Mouse (Mus musculus) right cerebral cortex, postnatal 25 days (tissue): Measurements from ENCODE around the gene Retnlb.
"Not testable (repeated sequence)": the region's sequence is repeated elsewhere in the genome, so short reads cannot be mapped to it uniquely, and the experiment has no call there.

ENCODE experiments used
- DNase-seq: peaks from one replicate; pipeline ENCODE4 v3.0.0; 2022

Gene Retnlb

DNA sequence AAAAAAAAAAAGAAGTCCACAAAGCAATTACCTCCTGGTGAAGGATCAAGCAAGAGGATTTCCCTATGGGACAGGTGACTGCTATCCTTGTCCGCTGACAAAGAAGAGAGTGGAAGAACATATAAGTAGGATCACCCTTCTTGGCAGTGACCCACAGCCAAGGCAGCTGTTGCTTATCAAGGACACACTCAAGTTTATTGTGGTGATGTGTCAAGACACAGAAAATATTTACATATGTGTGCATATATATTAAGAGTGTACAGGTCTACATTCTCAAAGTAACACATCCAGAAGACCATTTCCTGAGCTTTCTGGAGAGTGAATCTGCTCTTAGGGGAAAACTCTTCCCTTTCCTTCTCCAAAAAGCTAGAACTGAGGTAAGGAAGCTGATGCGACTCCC, at the start of gene Retnlb:
Gene Retnlb, plus strand, starts transcription at position 162 of the 400 bp plus-strand sequence.
- no peak for DNase-seq

DNA sequence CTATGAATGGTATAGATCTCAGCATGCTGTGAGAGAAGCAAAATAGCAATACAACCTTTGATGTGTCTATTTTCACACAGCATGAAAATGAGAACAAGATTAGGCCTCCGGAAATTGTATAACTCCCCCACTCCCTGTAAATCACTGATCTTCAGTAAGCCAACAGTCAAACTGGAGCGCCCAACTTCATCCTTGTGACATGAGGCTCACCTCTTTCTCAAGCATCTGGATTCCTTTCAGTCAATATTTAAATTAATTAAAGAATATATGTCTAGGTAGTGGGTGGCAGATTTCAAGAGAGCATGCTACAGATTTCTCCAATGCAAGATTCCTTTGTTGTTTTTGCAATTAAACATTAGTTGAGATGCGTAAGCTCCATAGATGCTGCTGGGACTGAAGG, 47.5 kb upstream of the Retnlb start:
- DNase-seq: no peak

DNA sequence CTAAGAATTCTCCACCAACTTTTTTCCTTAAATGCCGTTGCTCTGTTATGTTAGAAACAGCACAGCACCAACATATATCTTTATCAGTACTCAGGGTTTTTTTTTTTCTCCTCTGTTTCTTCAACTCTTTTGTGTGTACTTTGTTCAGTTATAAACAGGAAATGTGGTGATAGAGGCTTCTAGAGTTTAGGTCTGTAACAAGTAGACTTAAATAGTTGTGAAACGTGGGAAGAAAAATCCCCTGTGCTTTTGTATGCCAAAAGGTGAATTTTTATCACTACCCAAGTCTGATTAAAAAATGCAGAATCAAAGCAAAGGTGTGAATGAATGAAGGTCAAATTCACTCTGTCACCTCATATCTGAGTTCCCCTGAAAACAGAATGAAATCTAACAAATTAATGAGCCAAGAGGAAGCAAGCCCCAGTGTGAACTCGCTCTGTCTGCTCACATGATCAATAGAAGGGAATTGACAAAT, 44.6 kb upstream of the Retnlb start, which contains the start of gene Trat1:
Gene Trat1, minus strand, starts transcription at position 51 of the 475 bp plus-strand sequence.
- no peak for DNase-seq

DNA sequence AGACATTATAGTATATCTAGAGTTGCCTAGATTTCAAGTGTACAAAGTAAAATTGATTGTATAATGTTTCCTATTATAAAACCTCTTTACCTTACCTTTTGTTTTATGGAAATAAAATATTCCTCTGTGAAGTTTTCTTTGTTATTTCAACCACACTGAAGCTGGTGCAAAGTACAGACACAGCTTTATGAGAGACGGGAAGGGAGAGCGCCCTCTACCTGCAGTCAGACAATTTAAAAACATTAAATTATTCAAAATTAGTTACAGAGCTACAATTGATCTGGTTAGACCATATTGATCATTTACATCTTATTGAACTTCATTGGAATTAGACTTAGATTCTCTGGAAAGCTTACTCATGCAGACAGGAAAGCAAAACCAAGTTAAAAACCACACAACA, 39.4 kb upstream of the Retnlb start:
- no peak for DNase-seq

DNA sequence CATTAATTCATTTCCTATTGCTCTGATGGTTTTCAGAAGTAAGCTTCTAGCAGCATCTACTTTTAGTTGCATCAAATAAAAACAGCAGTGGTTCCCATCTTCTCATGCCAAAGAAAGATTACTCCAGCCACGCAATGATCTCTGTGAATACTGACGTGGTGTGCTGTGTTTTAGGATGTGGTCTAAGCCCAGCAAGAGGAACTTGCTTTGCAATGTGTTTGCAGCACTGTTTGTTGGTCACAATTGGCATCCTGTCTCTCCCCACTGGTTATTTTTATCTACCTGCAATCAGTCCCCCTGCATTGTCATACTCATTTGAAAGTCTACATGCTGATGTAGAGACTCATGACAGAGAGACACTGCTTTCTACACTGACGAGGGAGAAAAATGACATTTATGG, 30.4 kb upstream of the Retnlb start:
- no peak for DNase-seq

DNA sequence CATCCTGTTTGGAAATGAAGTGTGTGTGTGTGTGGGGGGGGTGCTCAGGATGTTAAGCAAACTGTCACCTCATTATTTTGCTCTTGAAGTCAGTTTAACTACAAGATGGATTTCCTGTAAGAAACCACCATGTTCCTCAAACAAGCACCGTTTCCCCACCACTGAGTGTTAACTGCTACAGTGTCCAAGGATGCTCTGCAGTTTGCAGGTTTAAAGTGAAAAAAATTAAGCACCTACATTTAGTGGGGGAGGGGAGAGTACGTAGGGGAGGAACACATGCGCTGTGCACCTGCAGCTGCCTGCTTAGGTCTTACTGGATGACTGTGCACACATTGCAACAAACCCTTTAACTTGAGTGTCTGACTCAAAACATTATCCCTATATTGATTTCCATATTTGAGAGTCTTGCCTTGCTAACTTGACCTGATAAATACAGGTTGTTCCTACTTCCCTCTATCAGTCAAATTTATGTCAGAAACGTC, 27.9 kb upstream of the Retnlb start:
- DNase-seq: no peak

DNA sequence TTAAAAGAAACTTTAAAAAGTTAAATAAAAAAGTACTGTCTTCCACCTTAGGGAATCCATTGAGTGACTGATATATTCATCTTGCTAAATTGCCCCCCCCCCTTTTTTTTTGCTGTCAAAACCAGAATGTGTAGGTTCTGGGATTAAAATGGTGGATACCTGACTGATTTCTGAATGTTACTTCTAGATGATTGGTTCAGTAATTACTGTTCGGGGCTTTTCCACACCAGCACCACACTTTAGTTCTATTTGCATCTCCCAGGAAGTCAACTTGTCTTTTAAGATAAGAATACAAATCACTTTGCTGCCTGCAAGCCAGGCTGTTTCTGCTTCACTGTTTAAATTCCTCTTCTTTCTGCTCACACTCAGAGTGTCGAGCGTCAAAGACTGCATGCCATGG, 18.4 kb upstream of the Retnlb start:
- DNase-seq: no peak

DNA sequence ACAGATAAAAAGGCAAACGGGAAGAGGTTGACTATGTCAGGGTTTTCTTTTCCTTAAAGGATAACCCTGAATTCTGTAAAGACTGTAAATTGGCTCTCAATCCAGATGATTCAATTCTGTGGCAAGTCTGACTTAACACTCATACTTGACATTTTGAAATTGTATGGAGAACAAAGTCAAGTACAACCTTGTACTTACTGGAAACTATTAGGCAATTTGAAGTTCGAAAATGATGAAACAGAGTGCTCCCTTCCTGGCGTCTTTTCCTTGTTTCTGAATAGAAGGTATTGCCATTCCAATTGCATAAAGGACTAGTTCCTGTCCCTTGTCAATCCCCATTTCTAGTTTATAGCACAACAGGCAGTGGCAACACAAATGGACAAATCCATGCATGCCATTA, 17.2 kb upstream of the Retnlb start:
- DNase-seq: no peak

DNA sequence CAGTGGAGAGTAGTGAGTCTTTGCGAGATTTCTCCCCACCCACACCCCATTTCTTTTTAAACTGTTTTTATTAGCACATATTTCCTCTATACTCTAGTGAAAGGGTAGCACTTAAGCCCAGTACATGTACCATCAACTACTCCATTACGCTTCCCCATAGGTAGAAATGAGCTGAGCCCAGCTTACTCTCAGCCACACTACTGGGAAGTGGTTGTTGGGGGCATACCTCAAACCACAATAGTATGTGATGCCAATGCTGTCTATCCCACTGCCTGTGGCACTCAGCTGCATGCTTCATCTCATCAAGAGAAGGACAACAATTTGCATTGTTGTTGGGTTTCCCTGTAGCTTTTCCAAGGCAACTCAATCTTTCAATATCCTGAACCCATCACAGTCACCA, 15.8 kb upstream of the Retnlb start:
- no peak for DNase-seq

DNA sequence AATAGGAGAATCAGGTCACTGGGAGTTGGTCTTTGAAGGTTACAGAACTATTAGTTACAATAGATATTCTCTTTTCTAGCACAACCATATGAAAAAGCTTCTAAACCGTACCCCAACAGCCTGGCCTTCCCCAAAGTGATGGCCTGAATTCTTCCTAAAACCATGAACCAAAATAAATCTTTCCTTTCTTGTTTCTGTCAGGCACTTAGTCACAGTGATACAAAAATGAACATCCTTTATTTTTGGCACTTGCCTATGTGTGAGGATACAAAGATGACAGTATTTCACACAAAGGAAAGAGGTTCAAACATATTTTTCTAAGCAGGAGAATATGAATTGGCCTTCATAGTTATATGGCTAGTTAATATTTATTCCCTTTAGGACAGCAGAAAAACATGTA, 11.2 kb upstream of the Retnlb start:
- DNase-seq: no peak

DNA sequence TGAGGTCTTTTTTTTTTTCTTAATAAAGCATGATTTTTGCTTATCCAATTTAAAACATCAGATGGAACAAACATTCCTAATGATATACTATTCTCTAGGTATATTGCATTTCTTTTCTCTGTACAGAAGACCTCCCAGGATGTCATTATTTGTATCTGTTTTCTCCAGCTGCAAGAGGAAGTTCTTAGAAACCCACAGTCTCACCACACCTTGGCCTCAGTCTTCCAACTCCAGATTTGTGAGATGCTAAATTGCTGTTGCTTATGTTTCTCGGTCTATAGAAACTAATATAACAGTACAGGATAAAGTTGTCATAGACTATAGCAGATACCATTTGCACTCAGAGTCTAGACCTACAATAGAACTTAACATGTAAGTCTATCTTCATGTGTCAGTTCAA, 10.1 kb upstream of the Retnlb start:
- no peak for DNase-seq

DNA sequence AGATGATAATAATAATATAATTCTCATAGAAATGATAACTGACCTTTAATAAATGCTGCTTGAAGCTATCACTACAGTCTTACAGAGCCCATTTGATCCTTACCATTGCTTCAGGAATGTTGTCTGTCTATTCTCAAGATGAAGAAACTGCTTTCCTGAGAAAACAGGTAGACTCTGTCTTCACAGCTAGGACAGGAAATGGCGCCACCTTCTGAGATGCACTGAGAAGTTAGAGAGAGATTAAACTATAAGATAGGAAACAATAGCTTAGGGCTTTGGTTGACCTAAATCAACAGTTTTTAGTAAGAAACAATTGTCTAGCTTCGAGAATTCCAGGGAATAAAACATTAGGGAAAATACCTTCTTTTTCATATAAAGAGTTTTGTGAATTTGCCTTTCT, 7.3 kb upstream of the Retnlb start:
- DNase-seq: no peak

DNA sequence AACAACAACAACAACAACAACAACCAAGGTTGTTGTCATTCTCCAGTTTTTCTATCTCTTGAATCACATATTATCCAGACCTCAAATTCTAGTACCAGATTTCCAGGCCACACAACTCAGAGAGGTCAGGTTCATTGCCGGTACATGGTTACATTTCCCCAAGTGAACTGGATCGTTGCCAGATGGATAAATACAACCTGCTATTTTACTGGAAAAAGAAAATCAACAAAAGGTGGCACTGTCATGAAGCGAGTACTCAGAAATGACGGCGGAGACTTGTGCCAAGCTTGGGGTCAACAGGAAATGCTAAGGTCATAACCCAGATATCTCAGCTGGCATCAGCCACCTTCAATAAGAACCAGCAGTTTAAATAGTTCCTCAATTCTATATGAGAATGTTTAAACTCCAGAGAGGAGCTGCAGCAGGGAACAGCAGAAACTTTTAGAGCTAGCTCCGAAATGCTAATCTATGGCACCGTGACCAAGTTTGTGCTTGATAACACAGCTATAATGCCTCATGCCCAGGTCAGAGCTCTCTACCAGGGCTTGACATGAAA, 4.7 kb upstream of the Retnlb start:
- DNase-seq: no peak

DNA sequence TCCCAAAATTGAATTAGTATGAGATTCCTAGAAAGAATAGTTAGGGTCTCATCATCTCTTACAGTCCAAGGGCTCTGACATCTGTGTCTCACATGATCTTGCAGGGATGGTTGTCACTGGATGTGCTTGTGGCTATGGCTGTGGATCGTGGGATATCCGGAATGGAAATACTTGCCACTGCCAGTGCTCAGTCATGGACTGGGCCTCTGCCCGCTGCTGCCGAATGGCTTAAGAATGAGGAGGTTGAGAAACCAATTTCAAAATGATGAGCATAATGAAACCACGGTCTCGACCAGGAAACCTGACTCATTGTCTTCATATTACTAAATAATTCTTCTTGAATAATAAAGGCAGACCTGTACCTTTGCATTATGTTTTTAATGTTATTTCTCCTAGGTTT, 1.9 kb downstream of the Retnlb start:
- no peak for DNase-seq

DNA sequence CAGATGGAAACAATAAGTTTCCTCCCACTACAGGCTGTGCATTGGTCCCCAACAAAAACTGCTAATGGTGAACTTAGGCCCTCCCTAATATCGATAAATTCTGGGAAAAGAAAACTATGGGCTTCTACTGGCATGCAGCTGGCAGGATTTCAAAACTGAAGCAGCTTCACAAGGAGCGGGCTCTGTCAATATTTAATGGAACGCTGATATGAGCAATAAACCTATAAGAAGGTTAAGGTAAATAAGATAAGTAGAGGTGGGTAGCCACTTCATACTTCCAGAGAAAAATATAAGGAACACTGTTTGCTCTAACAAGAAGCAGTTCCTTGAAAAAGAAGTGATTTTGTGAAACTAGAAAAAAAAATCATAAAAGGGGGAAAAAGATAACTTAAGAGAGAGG, 9.8 kb downstream of the Retnlb start:
- no peak for DNase-seq

DNA sequence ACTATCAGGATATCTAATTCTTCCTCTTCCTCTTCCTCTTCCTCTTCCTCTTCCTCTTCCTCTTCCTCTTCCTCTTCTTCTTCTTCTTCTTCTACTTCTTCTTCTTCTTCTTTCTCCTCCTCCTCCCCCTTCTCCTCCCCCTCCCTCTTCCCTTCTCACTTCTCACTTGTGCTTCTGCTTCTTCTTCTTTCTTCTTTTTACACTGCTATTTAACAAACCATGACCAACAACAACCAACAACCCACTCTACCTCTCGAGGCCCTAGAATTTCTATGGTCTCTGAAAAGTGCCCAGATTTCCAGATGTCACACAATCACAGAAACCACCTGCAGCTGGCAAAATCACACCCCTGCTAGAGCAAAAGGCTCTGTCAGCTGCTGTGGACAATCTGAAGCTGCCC, 11.0 kb downstream of the Retnlb start:
- no peak for DNase-seq

DNA sequence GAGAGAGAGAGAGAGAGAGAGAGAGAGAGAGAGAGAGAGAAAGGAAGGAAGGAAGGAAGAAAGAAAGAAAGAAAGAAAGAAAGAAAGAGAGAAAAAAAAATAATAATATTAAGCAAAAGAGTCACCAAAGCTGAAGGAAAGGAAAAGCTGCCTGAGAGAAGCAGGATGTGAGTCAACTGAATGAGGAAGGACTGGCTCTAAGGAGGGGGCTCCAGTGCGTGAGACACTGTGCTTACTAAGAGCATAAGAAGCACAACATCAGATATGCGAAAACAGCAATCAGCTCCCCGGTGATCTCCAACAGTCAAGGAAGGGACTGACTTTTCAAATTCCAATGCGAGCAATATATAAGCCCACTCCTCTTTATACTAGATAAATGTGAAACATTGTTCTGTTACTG, 12.4 kb downstream of the Retnlb start:
- DNase-seq: no peak

DNA sequence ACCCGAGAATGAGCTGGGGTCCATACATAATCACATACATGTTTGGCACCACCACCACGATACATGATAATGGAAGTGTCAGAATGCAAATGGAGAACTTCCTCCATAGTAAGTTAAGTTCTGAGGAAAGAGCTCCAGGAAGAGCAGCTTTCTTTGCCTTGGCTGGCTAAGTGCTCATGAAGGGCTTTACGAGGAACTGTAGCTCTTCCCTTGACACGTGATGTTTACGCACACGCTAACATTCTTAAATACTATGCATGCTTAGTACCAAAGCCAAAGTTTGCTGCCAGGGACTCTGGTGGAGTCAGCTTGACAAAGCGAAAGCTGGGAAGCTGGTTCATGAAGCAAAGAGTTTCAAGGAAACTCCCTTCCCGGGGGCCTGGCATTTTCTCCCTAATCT, 15.4 kb downstream of the Retnlb start:
- DNase-seq: no peak

DNA sequence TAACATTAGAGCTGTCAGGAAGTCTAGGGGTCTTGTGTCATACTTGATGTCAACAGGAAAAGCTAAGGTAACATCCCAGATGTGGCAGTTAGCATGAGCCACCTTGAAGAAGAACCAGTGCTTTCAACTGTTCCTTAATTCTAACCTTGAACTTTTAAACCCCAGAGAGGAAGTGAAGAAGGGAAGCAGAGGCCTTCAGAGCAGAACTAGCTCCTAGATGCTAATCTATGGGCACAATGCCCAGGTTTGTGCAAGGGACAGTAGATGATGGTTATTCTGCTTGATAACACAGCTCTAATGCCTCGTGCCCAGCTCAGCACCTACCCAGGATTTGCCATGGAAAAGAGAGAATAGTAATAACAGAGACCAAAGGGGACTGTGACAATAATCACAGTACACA, 17.0 kb downstream of the Retnlb start:
- DNase-seq: not testable (repeated sequence)

DNA sequence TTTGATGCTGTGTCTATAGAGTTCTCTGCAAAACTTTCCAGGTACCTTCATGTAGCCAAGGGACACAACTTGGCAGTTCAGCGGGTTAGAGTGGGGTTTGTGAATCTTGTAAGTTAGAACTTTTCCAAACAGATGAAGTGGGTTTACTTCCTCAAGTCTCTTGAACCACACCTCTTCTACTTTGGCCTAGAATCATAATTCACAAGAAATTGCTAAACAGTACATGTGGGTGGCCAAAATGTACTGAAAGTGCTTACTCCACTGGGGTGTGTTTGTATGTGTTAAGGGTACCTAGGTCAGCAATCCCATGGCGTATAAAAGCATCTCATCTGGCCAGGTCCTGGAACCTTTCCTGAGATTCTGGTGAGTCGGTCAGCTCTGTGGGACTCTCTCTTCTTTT, 25.6 kb downstream of the Retnlb start, which contains the start of gene Retnla:
Gene Retnla, plus strand, starts transcription at position 286 of the 400 bp plus-strand sequence.
- no peak for DNase-seq

DNA sequence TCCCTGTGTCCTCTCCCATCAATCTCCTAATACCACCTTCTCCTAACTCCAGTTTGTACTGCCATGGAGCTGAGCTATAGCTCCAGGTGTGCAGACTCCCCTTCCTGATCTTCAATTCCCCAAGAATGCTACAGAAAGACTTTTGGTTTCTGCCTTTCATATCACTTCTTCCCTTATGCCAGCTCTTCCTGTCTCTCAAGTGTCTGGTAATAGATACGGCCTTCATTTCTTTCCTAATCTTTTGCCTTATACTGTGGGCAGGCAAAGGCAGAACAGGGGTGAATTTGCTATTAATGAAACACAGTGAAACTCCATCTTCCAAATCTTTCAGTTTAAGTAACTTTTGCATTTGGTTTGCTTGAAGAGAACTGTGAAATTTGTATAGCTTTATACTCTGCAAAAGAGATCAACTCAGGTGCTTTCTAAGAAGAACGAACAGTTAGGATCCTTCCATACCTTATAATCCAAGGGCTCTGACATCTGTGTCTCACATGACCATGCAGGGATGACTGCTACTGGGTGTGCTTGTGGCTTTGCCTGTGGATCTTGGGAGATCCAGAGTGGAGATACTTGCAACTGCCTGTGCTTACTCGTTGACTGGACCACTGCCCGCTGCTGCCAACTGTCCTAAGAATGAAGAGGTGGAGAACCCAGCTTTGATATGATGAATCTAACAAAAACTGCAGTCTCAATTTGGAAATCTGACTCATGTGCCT, 27.2 kb downstream of the Retnlb start:
- peak; percentile 11 for DNase-seq

DNA sequence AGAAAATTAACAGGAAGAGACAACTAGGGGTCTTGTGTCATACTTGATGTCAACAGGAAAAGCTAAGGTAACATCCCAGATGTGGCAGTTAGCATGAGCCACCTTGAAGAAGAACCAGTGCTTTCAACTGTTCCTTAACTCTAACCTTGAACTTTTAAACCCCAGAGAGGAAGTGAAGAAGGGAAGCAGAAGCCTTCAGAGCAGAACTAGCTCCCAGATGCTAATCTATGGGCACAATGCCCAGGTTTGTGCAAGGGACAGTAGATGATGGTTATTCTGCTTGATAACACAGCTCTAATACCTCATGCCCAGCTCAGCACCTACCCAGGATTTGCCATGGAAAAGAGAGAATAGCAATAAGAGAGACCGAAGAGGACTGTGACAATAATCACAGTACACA, 48.3 kb downstream of the Retnlb start:
- not testable (repeated sequence) for DNase-seq

DNA sequence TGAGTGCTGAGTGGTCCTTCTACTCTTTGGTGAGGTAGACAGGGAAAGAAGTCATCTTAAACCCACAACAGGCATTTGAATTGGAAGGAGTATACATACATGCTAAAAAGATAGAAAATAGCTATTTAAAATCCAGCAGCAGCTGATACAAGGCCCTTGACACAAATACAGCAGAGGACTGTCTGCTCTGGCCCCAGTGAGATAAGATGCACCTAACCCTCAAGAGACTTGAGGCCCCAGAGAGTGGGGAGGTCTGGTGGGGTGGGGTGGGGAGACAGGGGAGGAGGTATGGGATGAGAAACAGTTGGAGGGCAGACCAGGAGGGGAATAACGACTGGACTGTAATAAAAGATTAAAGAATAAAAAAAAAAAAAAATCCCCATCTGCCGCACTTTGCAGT, 51.0 kb downstream of the Retnlb start:
- no peak for DNase-seq
